Comparison of ENCODE assay signal across 25 mouse cellular contexts in genomic region chr7:48887973-48888372, GRCm38 (mm10). TPM values are rescaled to one million over a fixed set of nuclear protein-coding genes. Genes with fewer than 3 reads are reported as not detected.
DNase-seq lines count a peak whose midpoint lies in the region; ATAC-seq lines count a peak whose summit lies in the region.
"Had no signal": no experiment of that assay in that cellular context is flagged by ENCODE, and none has a peak within 500 bp of the region (broad histone marks: within the 10 kb centered on the region; RNA-seq: fewer than 3 reads in every experiment).

No protein-coding gene starts in this region.

- no peak overlapping the region for H3K4me2 ChIP-seq in heart, embryonic 13.5 days
- H3K4me2 ChIP-seq in heart, embryonic 11.5 days: no peak overlapping the region
- no peak overlapping the region for H3K4me2 ChIP-seq in limb, embryonic 15.5 days
- H3K4me2 ChIP-seq: embryonic facial prominence, embryonic 15.5 days had no signal

- peaks cover 25% of the 10 kb centered on the region for H3K4me1 ChIP-seq in heart, embryonic 13.5 days
- peaks cover 12% of the 10 kb centered on the region for H3K4me1 ChIP-seq in heart, embryonic 11.5 days (ENCODE audit: control insufficient read depth, insufficient read depth, low read length)
- peaks cover 11% of the 10 kb centered on the region for H3K4me1 ChIP-seq in limb, embryonic 15.5 days
- peaks cover 18% of the 10 kb centered on the region; the same call in 1 of the 2 replicates for H3K4me1 ChIP-seq in limb, embryonic 10.5 days

- no peak for DNase-seq in limb, embryonic 10.5 days (ENCODE audit: low spot score)
- peak; percentile 49 for DNase-seq in 416B (ENCODE audit: low read depth)
- no peak for DNase-seq in cerebellum, adult 8-10 months
- DNase-seq: adrenal gland, postnatal 10 days; B cell, adult 2 months; cerebellum, adult 18-20 months; cerebellum, postnatal 25 days; gastrocnemius, postnatal 14 days; heart, adult 2 months; kidney, postnatal 36 days; layer of hippocampus, postnatal 36 days; lung, postnatal 4 days; thymus, adult 2 months had no signal

- H3K36me3 ChIP-seq in heart, embryonic 13.5 days: no peaks in the 10 kb centered on the region
- H3K36me3 ChIP-seq in heart, embryonic 11.5 days (ENCODE audit: control insufficient read depth, insufficient read depth, low read length): no peaks in the 10 kb centered on the region
- no peaks in the 10 kb centered on the region for H3K36me3 ChIP-seq in limb, embryonic 15.5 days
- no peaks in the 10 kb centered on the region for H3K36me3 ChIP-seq in limb, embryonic 10.5 days
- H3K36me3 ChIP-seq: embryonic facial prominence, embryonic 15.5 days; hindbrain, embryonic 10.5 days had no signal

- WGBS in heart, embryonic 13.5 days: 26% methylated on average over 8 of the region's 8 CpGs
- 27% methylated on average over 8 of the region's 8 CpGs for WGBS in heart, embryonic 11.5 days (ENCODE audit: insufficient replicate concordance)
- 23% methylated on average over 8 of the region's 8 CpGs for WGBS in limb, embryonic 15.5 days
- WGBS in limb, embryonic 10.5 days: 30% methylated on average over 8 of the region's 8 CpGs

- H3K9ac ChIP-seq in heart, embryonic 13.5 days: peak overlapping the region; percentile 16
- no peak overlapping the region for H3K9ac ChIP-seq in heart, embryonic 11.5 days (ENCODE audit: low read depth, low read length)
- H3K9ac ChIP-seq in limb, embryonic 15.5 days: no peak overlapping the region
- H3K9ac ChIP-seq: embryonic facial prominence, embryonic 15.5 days had no signal

- H3K4me3 ChIP-seq in heart, embryonic 13.5 days: no peak overlapping the region
- H3K4me3 ChIP-seq in heart, embryonic 11.5 days (ENCODE audit: low read depth, low read length): no peak overlapping the region
- no peak overlapping the region for H3K4me3 ChIP-seq in limb, embryonic 15.5 days
- H3K4me3 ChIP-seq in limb, embryonic 10.5 days: no peak overlapping the region
- H3K4me3 ChIP-seq: embryonic facial prominence, embryonic 15.5 days; heart, adult 2 months; hindbrain, embryonic 10.5 days had no signal

- H3K27ac ChIP-seq in heart, embryonic 13.5 days (replicated peaks): no peak overlapping the region
- no peak overlapping the region for H3K27ac ChIP-seq in heart, embryonic 11.5 days (ENCODE audit: low read depth, low read length)
- 0 out of 2 replicates have a peak overlapping the region, but pooled peaks have one; percentile 38 for H3K27ac ChIP-seq in limb, embryonic 15.5 days
- no peak overlapping the region for H3K27ac ChIP-seq in limb, embryonic 10.5 days
- H3K27ac ChIP-seq: heart, adult 2 months; hindbrain, postnatal 0 days had no signal

- no peaks in the 10 kb centered on the region for H3K9me3 ChIP-seq in heart, embryonic 13.5 days
- H3K9me3 ChIP-seq in heart, embryonic 11.5 days (replicated peaks; ENCODE audit: control insufficient read depth, low read length): no peaks in the 10 kb centered on the region
- H3K9me3 ChIP-seq in limb, embryonic 15.5 days: no peaks in the 10 kb centered on the region
- H3K9me3 ChIP-seq in limb, embryonic 10.5 days (replicated peaks): no peaks in the 10 kb centered on the region
- H3K9me3 ChIP-seq: embryonic facial prominence, embryonic 15.5 days; hindbrain, embryonic 10.5 days had no signal

- no peak for ATAC-seq in heart, embryonic 13.5 days (ENCODE audit: extremely low read depth, insufficient number of reproducible peaks, low FRiP score, low TSS enrichment)
- ATAC-seq in heart, embryonic 11.5 days (replicated peaks; ENCODE audit: insufficient number of reproducible peaks, low FRiP score, low TSS enrichment): no peak
- no peak for ATAC-seq in limb, embryonic 15.5 days (ENCODE audit: insufficient number of reproducible peaks, low FRiP score, low TSS enrichment, low read depth)
- 0 out of 2 replicates have a peak, but pooled peaks have one; percentile 20 for ATAC-seq in megakaryocyte progenitor cell, adult 5-6 weeks (replicated peaks; ENCODE audit: poor library complexity)
- ATAC-seq: activated CD4-positive, CD25-positive, alpha-beta regulatory T cell, adult 4 months; forebrain, embryonic 16.5 days; hindbrain, postnatal 0 days had no signal

- no peaks in the 10 kb centered on the region for H3K27me3 ChIP-seq in heart, embryonic 13.5 days (replicated peaks)
- no peaks in the 10 kb centered on the region for H3K27me3 ChIP-seq in heart, embryonic 11.5 days (ENCODE audit: control insufficient read depth, insufficient read depth, low read length)
- H3K27me3 ChIP-seq in limb, embryonic 15.5 days: peaks cover under 1% of the 10 kb centered on the region; the same call in 1 of the 2 replicates
- peaks cover 19% of the 10 kb centered on the region for H3K27me3 ChIP-seq in limb, embryonic 10.5 days (ENCODE audit: low read depth, poor library complexity, severe bottlenecking)

RNA-seq across cellular contexts. Expression of gene E2f8, which starts 6.6 kb away (rescaled TPM):
- polyA plus RNA-seq in heart, embryonic 13.5 days (2015; fragmentation: Nextera tagmentation; extraction: Ambion mirVana): 18.6 and 19.9 TPM in 2 replicates
- 20.7 and 22.7 TPM in 2 replicates for polyA plus RNA-seq in heart, embryonic 11.5 days (2014; fragmentation: Nextera tagmentation; extraction: Ambion mirVana)
- 16.4 and 18.6 TPM in 2 replicates for polyA plus RNA-seq in limb, embryonic 15.5 days (2015; fragmentation: Nextera tagmentation; extraction: Ambion mirVana)
- 15.2 TPM in 2 replicates for polyA plus RNA-seq in limb, embryonic 10.5 days (2016; fragmentation: Nextera tagmentation; extraction: Ambion mirVana)
- total RNA-seq in megakaryocyte progenitor cell, adult 5-6 weeks (2015): 107 and 115 TPM in 2 replicates
- total RNA-seq in megakaryocyte progenitor cell, adult 5-6 weeks (2017): 29.3 and 30.6 TPM in 2 replicates

RNA-seq across cellular contexts. Expression of gene Nav2, which starts 20.5 kb away (rescaled TPM):
- 25.3 and 26.1 TPM in 2 replicates for polyA plus RNA-seq in heart, embryonic 13.5 days (2015; fragmentation: Nextera tagmentation; extraction: Ambion mirVana)
- 22.4 and 32.2 TPM in 2 replicates for polyA plus RNA-seq in heart, embryonic 11.5 days (2014; fragmentation: Nextera tagmentation; extraction: Ambion mirVana)
- polyA plus RNA-seq in limb, embryonic 15.5 days (2015; fragmentation: Nextera tagmentation; extraction: Ambion mirVana): 16.2 and 17.3 TPM in 2 replicates
- 7.2 and 8.3 TPM in 2 replicates for polyA plus RNA-seq in limb, embryonic 10.5 days (2016; fragmentation: Nextera tagmentation; extraction: Ambion mirVana)
- total RNA-seq in megakaryocyte progenitor cell, adult 5-6 weeks (2015): 21.7 and 27.0 TPM in 2 replicates
- total RNA-seq in megakaryocyte progenitor cell, adult 5-6 weeks (2017): 16.4 TPM in 2 replicates

RNA-seq across cellular contexts. Expression of gene Csrp3, which starts 40.1 kb away (rescaled TPM):
- 1,256 and 1,437 TPM in 2 replicates for polyA plus RNA-seq in heart, embryonic 13.5 days (2015; fragmentation: Nextera tagmentation; extraction: Ambion mirVana)
- 1,436 and 1,472 TPM in 2 replicates for polyA plus RNA-seq in heart, embryonic 11.5 days (2014; fragmentation: Nextera tagmentation; extraction: Ambion mirVana)
- polyA plus RNA-seq in limb, embryonic 15.5 days (2015; fragmentation: Nextera tagmentation; extraction: Ambion mirVana): 65.6 and 200 TPM in 2 replicates
- 0.87 and 1.5 TPM in 2 replicates for polyA plus RNA-seq in limb, embryonic 10.5 days (2016; fragmentation: Nextera tagmentation; extraction: Ambion mirVana)
- total RNA-seq in megakaryocyte progenitor cell, adult 5-6 weeks (2015): 4.3 and 5.1 TPM in 2 replicates
- 2.2 and 4.8 TPM in 2 replicates for total RNA-seq in megakaryocyte progenitor cell, adult 5-6 weeks (2017)
- total RNA-seq: hindbrain, postnatal 0 days; layer of hippocampus, adult 8-10 months; layer of hippocampus, postnatal 36 days; left cerebral cortex, postnatal 14 days had no signal
- polyA plus RNA-seq: activated CD4-positive, CD25-positive, alpha-beta regulatory T cell, adult 4 months; forebrain, embryonic 16.5 days; hindbrain, embryonic 10.5 days; hindbrain, postnatal 0 days; small intestine, adult 2 months had no signal

Comparison
In these comparisons a context has a peak if more than half of its experiments do, and no peak if none do; other contexts are left out.
1. RNA of gene Csrp3, which starts 40.1 kb away (polyA plus RNA-seq): 1,436 to 1,472 TPM in heart, embryonic 11.5 days, 1,256 to 1,437 TPM in heart, embryonic 13.5 days and 65.6 to 200 TPM in limb, embryonic 15.5 days; 0.87 to 1.5 TPM in limb, embryonic 10.5 days; every median in the first group is over 10 times any median in the second.